Mouse (Mus musculus): ENCODE data around the gene Tpbg.
"Not testable (repeated sequence)": the region's sequence is repeated elsewhere in the genome, so short reads cannot be mapped to it uniquely, and the experiment has no call there.

- TF ChIP-seq CTCF (IDR thresholded peaks at IDR 0.05; ENCODE audit: low read depth, low read length); TAL1 (conservative IDR thresholded peaks at IDR 0.05; ENCODE audit: low read depth, low read length); GATA2 (IDR thresholded peaks at IDR 0.05; ENCODE audit: borderline replicate concordance, low read depth, low read length); GATA1 (IDR thresholded peaks at IDR 0.05; ENCODE audit: borderline replicate concordance, low read length): not testable (repeated sequence)
Measured at GRCm38 (mm10) chr9:85801986-85802385, 40.2 kb upstream of the Tpbg start.

Data from G1E (cell line).